Mouse (Mus musculus): ENCODE results near the gene Fer1l4. TPM values are rescaled to one million over a fixed set of nuclear protein-coding genes. Genes with fewer than 3 reads are reported as not detected.

The Fer1l4 gene
- polyA plus RNA-seq, 1 experiment from 2014 or later = not detected

DNA sequence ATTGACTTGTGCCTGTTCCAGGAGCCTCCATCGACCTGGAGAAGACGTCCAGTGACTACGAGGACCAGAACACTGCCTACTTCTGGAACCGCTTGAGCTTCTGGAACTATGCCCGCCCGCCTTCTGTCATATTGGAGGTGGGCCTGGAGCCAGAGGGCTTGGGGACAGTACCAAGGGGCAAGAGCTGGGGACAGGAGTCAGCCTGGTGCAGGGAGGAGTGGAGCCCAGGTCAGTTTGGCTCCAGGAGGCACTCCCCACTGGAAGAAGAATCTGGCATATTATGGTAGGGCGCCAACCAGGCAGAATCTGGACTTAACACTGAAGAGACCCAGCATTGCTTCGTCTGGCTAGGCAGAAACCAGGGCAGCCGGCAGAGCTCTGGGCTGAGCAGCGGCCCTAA lies 15.2 kb upstream of the Fer1l4 start:
- 91% methylated on average over 10 of the region's 10 CpGs for WGBS
- no peaks in the 10 kb centered on the region for H3K27me3 ChIP-seq
- H3K4me2 ChIP-seq = no peak overlapping the region
- H3K27ac ChIP-seq = no peak overlapping the region
- H3K36me3 ChIP-seq (ENCODE audit: poor library complexity, severe bottlenecking) = peaks cover 55% of the 10 kb centered on the region
- no peak overlapping the region for H3K4me3 ChIP-seq
- no peak for ATAC-seq
- H3K4me1 ChIP-seq = peaks cover 9% of the 10 kb centered on the region
- H3K9me3 ChIP-seq (replicated peaks) = no peaks in the 10 kb centered on the region
- no peak overlapping the region for H3K9ac ChIP-seq

DNA sequence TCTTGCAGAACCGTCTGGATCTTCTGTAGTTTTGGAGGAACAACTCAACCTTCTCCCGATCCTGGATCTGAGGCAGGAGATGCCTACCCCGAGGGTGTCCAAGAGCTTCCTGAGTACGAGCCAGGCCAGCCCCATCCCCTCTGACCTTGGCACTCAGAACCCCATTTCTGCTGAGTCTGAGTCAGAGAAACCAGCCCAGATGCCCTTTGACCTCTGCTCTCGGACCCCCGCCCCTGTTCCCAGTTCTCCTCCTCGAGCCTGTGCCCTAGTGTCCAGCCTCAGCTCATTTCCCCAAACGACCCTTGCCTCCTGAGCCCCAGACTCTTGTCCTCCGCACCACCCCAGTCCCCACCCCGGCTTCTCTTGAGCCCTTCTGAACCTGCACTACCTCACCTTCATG lies 13.4 kb upstream of the Fer1l4 start:
- Histone ChIP-seq H3K9me3 (replicated peaks) (no peaks in the 10 kb centered on the region), H3K9ac (peak overlapping the region; percentile 87), H3K36me3 (ENCODE audit: poor library complexity, severe bottlenecking) (peaks cover 39% of the 10 kb centered on the region), H3K27ac (no peak overlapping the region), H3K27me3 (no peaks in the 10 kb centered on the region), H3K4me3 (peak overlapping the region; percentile 73), H3K4me2 (peak overlapping the region; percentile 94), H3K4me1 (peaks cover 9% of the 10 kb centered on the region)
- ATAC-seq = peak; percentile 17; the same call in 1 of the 2 replicates
- 39% methylated on average over 10 of the region's 10 CpGs for WGBS

DNA sequence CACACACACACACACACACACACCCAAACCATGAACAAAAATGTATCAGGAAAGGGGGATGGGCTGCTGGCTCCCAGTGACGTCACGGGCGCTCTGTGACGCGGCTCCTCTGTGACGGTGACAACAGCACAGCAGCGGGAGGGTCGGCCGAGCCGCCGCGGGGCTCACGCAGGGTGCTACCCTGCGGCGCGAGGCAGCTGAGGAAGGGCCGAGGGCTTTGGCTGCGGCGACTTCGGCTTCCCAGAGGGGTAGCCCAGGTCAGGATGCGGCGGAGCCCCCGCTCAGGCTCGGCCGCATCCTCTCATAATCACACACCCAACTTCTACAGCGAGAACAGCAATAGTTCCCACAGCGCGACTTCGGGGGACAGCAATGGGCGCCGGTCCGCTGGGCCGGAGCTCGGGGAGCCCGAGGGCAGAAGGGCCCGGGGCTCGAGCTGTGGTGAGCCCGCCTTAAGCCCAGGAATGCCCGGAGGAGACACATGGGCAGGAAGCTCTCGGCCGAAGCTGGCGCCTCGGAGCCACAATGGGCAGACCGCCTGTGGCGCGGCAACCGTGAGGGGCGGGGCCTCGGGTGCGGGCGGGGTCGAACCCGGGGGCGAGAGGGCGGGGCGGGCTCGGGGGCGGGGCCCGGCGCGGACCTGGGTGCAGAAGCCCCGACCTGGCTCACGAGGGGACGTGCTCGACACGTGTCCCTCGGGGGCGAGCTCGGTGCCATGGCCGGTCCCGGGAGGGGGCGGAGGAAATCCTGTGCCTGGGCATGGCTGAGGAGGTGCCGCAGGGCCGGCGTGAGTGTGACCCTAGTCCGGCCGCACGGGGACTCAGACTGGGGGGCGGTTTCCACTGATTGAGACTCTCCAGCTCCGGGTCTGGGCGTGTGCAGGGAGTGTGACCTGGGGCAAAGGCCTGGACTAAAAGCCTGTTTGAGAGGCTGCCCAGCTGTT lies 12.6 kb upstream of the Fer1l4 start, which contains the start of gene Spag4:
Gene Spag4, plus strand, starts transcription at position 77 of the 943 bp plus-strand sequence.
- WGBS = under 1% methylated on average over 74 of the region's 81 CpGs
- H3K36me3 ChIP-seq (ENCODE audit: poor library complexity, severe bottlenecking) = peaks cover 32% of the 10 kb centered on the region
- peak; percentile 81 for ATAC-seq
- peaks cover 9% of the 10 kb centered on the region for H3K4me1 ChIP-seq
- no peaks in the 10 kb centered on the region for H3K27me3 ChIP-seq
- peak within 1 kb of the TSS; percentile 87 for H3K9ac ChIP-seq
- peak within 1 kb of the TSS; percentile 73 for H3K4me3 ChIP-seq
- H3K4me2 ChIP-seq = peak within 1 kb of the TSS; percentile 94
- H3K9me3 ChIP-seq (replicated peaks) = no peaks in the 10 kb centered on the region
- peak within 1 kb of the TSS; percentile 75 for H3K27ac ChIP-seq

DNA sequence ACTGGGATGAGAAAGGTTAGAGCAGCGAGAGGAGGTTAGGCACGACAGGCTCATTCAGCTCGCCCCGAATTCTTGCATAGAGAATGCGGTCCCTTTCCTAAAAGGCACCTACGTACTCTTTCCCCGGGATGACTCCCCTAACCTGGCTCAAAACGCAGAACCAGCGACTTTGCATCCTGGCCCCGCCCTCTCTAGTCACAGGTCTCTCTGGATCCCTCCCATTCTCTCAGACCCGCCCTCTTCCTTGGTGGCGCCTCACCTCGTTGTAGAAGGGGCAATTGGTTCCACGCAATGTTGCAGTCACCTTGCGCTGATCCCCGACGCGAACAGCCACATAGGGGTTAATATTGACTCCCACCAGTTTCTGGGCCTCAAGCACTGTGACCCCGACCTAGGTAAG lies 4.8 kb downstream of the Fer1l4 start:
- 8% methylated on average over 19 of the region's 19 CpGs for WGBS
- Histone ChIP-seq H3K4me2 (peak overlapping the region; percentile 24; the same call in 1 of the 2 replicates), H3K4me3 (no peak overlapping the region), H3K27me3 (peaks cover 5% of the 10 kb centered on the region; the same call in 1 of the 2 replicates), H3K4me1 (no peaks in the 10 kb centered on the region), H3K9ac (no peak overlapping the region), H3K36me3 (ENCODE audit: poor library complexity, severe bottlenecking) (no peaks in the 10 kb centered on the region), H3K9me3 (replicated peaks) (no peaks in the 10 kb centered on the region), H3K27ac (no peak overlapping the region)
- ATAC-seq = no peak

DNA sequence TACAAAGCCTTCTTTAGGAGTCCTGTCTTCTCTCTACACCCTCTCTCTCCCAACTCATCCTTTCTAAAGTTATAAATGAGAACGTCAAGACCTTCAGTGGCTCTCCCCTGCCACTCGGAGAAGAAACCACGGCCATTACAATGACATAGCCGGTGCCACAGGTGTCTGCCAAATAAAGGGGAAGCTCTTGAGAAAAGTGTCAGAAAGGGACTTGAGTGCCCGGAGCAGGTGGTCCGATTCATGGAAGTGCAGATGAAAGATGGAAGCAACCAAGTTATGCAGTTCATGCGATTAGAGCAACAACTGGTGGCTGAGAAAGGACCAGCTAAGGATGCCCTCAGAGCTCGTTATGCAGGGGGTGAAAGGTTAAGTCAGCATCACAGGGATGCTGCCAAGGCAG lies 9.8 kb downstream of the Fer1l4 start:
- 82% methylated on average over 8 of the region's 8 CpGs for WGBS
- no peaks in the 10 kb centered on the region for H3K9me3 ChIP-seq (replicated peaks)

DNA sequence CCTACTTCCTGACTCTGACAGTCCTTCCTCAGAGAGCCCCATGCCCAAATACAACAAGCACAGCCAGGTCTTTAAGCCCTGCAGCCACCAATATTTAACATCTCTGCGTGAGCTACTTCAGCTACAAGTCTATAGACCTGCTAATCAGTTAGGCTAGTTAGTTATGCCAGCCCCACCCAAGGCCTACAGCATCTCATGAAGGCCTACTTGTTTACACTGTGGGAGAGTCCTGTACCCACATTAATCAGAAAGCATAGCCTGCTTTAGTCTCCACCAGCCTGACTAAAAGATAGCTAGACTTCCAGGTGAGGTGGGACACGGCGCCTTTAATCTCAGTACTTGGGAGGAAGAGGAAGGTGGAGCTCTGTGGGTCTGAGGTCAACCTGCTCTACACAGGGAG lies 13.4 kb downstream of the Fer1l4 start:
- H3K4me2 ChIP-seq = no peak overlapping the region
- no peak overlapping the region for H3K4me3 ChIP-seq
- no peaks in the 10 kb centered on the region for H3K4me1 ChIP-seq
- H3K9me3 ChIP-seq (replicated peaks) = no peaks in the 10 kb centered on the region
- no peak for ATAC-seq
- no peak overlapping the region for H3K9ac ChIP-seq
- H3K27ac ChIP-seq = no peak overlapping the region
- H3K36me3 ChIP-seq (ENCODE audit: poor library complexity, severe bottlenecking) = no peaks in the 10 kb centered on the region
- no peaks in the 10 kb centered on the region for H3K27me3 ChIP-seq
- 89% methylated on average over 3 of the region's 3 CpGs for WGBS

More for the DNA sequence above, 9.8 kb downstream of the Fer1l4 start:
- no peak for ATAC-seq
- peaks cover 5% of the 10 kb centered on the region; the same call in 1 of the 2 replicates for H3K27me3 ChIP-seq
- H3K27ac ChIP-seq = no peak overlapping the region
- no peak overlapping the region for H3K9ac ChIP-seq
- H3K36me3 ChIP-seq (ENCODE audit: poor library complexity, severe bottlenecking) = no peaks in the 10 kb centered on the region
- no peaks in the 10 kb centered on the region for H3K4me1 ChIP-seq
- H3K4me3 ChIP-seq = no peak overlapping the region
- H3K4me2 ChIP-seq = no peak overlapping the region

DNA sequence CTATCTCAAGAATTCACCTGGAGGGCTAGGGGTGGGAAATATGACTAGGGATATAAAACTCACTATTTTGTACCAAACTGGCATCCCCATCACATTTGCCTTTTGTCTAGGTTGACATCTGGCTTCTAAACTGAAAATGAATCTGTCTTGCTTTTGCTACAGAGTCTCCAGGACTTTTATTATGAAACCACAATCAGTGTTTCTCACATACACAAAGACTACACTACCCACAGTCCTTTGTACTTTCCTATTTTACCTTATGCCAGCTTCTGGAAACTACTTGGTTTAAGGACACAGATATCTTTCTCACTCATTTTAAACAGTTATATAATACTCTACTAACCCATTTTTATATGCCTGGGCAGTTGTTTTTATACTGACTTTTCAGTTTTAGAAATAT lies 27.3 kb downstream of the Fer1l4 start:
- ATAC-seq = no peak
- Histone ChIP-seq H3K36me3 (ENCODE audit: poor library complexity, severe bottlenecking) (peaks cover under 1% of the 10 kb centered on the region), H3K4me2 (no peak overlapping the region)

DNA sequence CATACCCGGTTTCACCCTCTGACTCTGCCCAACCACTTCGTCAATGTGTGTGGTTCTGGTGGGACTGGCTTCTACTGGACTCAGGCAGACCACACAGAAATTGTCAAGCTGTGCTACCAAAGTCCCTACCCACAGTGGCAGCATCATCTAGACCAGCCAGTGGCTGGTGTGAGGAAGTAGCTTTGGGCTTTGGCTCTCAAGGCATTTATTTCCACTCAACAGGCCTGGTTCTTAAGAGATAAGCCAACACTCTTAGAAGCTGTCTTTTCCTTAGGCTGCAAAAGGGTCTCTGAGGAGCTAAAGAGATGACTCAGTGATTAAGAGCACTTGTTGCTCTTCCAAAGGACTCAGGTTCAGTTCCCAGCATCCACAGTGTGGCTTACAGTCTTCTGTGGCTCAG lies 31.0 kb downstream of the Fer1l4 start:
- no peak overlapping the region for H3K27ac ChIP-seq
- no peak overlapping the region for H3K9ac ChIP-seq
- no peak overlapping the region for H3K4me2 ChIP-seq
- no peak for ATAC-seq
- H3K36me3 ChIP-seq (ENCODE audit: poor library complexity, severe bottlenecking) = peaks cover 38% of the 10 kb centered on the region
- WGBS = 94% methylated on average over 2 of the region's 2 CpGs
- H3K4me1 ChIP-seq = no peaks in the 10 kb centered on the region
- no peaks in the 10 kb centered on the region for H3K27me3 ChIP-seq
- H3K4me3 ChIP-seq = no peak overlapping the region
- no peaks in the 10 kb centered on the region for H3K9me3 ChIP-seq (replicated peaks)

More for the DNA sequence above, 27.3 kb downstream of the Fer1l4 start:
- no peaks in the 10 kb centered on the region for H3K9me3 ChIP-seq (replicated peaks)
- no peaks in the 10 kb centered on the region for H3K4me1 ChIP-seq
- H3K27ac ChIP-seq = no peak overlapping the region
- no peak overlapping the region for H3K9ac ChIP-seq
- no peaks in the 10 kb centered on the region for H3K27me3 ChIP-seq
- H3K4me3 ChIP-seq = no peak overlapping the region

DNA sequence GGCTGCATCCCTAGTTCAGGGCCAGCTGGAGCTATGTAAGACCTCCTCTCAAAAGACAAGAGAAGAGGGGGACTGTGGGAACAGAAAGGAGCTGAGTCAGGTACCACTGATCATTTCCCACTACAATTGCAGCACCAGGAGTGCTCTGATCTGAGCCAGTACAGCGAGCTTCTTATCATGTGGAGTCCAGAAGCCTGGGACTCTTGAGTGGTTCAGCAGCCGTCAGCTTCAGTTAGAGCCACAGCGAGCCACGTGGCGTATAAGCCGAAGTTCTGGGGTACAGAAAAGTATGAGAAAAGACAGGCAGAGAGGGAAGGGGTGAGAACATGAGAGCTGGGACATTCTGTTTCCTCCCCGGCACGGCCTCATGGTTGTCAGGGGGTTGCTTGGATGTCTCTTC lies 31.5 kb downstream of the Fer1l4 start:
- Histone ChIP-seq H3K9ac (no peak overlapping the region), H3K4me3 (no peak overlapping the region), H3K4me2 (no peak overlapping the region), H3K36me3 (ENCODE audit: poor library complexity, severe bottlenecking) (peaks cover 43% of the 10 kb centered on the region), H3K4me1 (no peaks in the 10 kb centered on the region), H3K9me3 (replicated peaks) (no peaks in the 10 kb centered on the region), H3K27me3 (no peaks in the 10 kb centered on the region), H3K27ac (no peak overlapping the region)
- WGBS = 91% methylated on average over 8 of the region's 8 CpGs
- no peak for ATAC-seq

DNA sequence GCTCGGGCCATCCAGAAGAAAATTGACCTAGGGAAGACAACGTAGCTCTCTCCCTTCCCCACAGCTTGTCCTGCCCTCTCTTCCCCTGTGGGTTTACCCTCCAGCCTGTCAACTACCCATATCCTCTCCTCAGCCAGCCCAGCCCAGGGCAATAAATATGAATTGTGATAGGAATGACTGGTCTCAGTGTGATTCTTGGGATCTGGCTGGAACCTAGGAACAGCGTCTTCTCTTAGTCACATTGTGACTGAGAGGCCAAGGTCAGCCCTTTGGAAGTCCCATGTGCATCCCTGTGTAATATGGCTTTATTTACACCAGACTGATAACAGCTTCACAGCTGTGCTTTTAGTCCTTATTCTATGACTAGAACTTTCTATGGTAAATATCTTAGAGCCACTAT lies 34.6 kb downstream of the Fer1l4 start:
- no peaks in the 10 kb centered on the region for H3K9me3 ChIP-seq (replicated peaks)
- H3K9ac ChIP-seq = no peak overlapping the region
- ATAC-seq = no peak
- WGBS = 93% methylated on average over 3 of the region's 3 CpGs
- H3K4me2 ChIP-seq = no peak overlapping the region
- no peak overlapping the region for H3K4me3 ChIP-seq
- no peaks in the 10 kb centered on the region for H3K4me1 ChIP-seq
- no peaks in the 10 kb centered on the region for H3K27me3 ChIP-seq
- no peak overlapping the region for H3K27ac ChIP-seq
- peaks cover 75% of the 10 kb centered on the region for H3K36me3 ChIP-seq (ENCODE audit: poor library complexity, severe bottlenecking)

DNA sequence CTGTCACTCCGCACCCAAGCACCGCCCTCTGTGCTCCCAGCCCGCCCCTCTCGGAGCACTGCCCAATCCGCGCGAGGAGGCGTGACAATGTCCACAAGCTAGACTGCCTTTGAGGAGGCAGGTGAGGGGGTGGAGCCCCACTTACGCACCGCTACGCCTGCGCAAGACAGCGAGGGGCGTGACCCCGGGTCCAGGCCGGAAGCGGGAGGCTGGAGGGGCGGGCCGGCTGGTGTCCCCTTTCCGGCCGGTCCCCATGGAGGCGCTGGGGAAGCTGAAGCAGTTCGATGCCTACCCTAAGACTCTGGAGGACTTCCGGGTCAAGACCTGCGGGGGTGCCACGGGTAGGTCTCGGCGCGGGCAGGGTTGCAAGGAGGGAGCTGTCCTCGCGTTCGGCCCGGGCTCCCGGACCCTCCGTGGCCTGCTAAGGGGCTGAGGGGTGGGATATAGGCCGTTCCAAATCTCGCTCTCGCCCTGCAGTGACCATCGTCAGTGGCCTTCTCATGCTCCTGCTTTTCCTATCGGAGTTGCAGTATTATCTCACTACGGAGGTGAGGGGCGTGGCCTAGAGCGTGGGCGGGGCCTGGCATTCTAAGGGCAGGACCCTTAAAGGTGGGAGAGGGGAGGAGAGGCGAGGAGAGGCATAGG lies 44.7 kb downstream of the Fer1l4 start, which contains the start of the genes 6430550D23Rik and Ergic3:
Gene 6430550D23Rik, minus strand, starts transcription at position 90 of the 645 bp plus-strand sequence.
Gene Ergic3, plus strand, starts transcription at position 158 of the 645 bp plus-strand sequence.
- H3K36me3 ChIP-seq (ENCODE audit: poor library complexity, severe bottlenecking) = peaks cover 38% of the 10 kb centered on the region
- H3K4me1 ChIP-seq = peaks cover 10% of the 10 kb centered on the region
- peak within 1 kb of the TSS; percentile 55 for H3K27ac ChIP-seq
- peak within 1 kb of the TSS; percentile 77 for H3K4me2 ChIP-seq
- WGBS = under 1% methylated on average over 39 of the region's 45 CpGs
- H3K27me3 ChIP-seq = no peaks in the 10 kb centered on the region
- ATAC-seq = peak; percentile 99
- H3K9ac ChIP-seq = peak within 1 kb of the TSS; percentile 79
- peak within 1 kb of the TSS; percentile 64 for H3K4me3 ChIP-seq
- H3K9me3 ChIP-seq (replicated peaks) = no peaks in the 10 kb centered on the region

DNA sequence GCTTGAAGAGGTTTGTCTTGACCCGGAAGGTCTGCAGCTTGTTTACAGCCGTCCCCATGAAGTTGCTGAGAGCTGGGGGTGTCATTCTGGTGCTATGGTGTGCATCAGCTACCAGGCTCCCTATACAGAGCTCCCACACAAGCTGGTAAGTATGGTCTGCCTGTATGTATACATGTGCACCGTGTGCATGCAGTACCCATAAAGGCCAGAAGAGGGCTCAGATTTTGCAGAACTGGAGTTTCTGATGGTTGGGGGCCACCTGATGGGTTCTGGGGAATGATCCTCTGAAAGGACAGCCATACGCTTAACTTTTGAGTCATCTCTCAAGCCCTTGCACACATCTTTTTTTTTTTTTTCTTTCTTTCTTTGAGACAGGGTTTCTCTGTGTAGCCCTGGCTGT lies 47.4 kb downstream of the Fer1l4 start:
- Histone ChIP-seq H3K9me3 (replicated peaks) (no peaks in the 10 kb centered on the region), H3K4me1 (peaks cover 10% of the 10 kb centered on the region), H3K36me3 (ENCODE audit: poor library complexity, severe bottlenecking) (peaks cover 19% of the 10 kb centered on the region), H3K27me3 (no peaks in the 10 kb centered on the region), H3K4me2 (no peak overlapping the region), H3K27ac (no peak overlapping the region), H3K4me3 (no peak overlapping the region), H3K9ac (no peak overlapping the region)
- 89% methylated on average over 4 of the region's 4 CpGs for WGBS
- ATAC-seq = no peak

Data from forebrain, embryonic 13.5 days (tissue).